Mouse (Mus musculus) hindbrain, embryonic 14.5 days (tissue): ENCODE results near the gene Adgrf5. TPM values are rescaled to one million over a fixed set of nuclear protein-coding genes. Genes with fewer than 3 reads are reported as not detected.
"Not testable (repeated sequence)": the region's sequence is repeated elsewhere in the genome, so short reads cannot be mapped to it uniquely, and the experiment has no call there.

Source experiments
- ATAC-seq: fragments of 200-750 bp; cut with Nextera tagmentation; 2 replicates; pipeline ENCODE4 v1.8.0; 2017; ENCODE audit warnings: moderate number of reproducible peaks, mild to moderate bottlenecking, moderate TSS enrichment, moderate library complexity; ENCODE audit not compliant: low FRiP score
- DNase-seq: peaks from one replicate; pipeline ENCODE4 v3.0.0-alpha.2; 2015; ENCODE audit warnings: low spot score
- H3K27ac ChIP-seq: fragments of 300-500 bp; sonication (generic); 2 replicates; pipeline ENCODE4 v1.5.1; 2014; ENCODE audit warnings: mild to moderate bottlenecking, moderate library complexity
- H3K27me3 ChIP-seq: fragments of 300-500 bp; sonication (generic); 2 replicates; pipeline ENCODE4 v1.6.1; 2014; ENCODE audit warnings: mild to moderate bottlenecking, low read length, mixed read lengths; ENCODE audit not compliant: control insufficient read depth, insufficient read depth
- H3K36me3 ChIP-seq: fragments of 300-500 bp; sonication (generic); replicated peaks from 2 replicates; pipeline ENCODE4 v1.6.1; 2014; ENCODE audit not compliant: control insufficient read depth, insufficient read depth
- H3K4me1 ChIP-seq: fragments of 300-500 bp; sonication (generic); replicated peaks from 2 replicates; pipeline ENCODE4 v1.6.1; 2014; ENCODE audit warnings: antibody characterized with exemption, low read length, mixed read lengths; ENCODE audit not compliant: control insufficient read depth, insufficient read depth
- H3K4me2 ChIP-seq: fragments of 300-500 bp; sonication (generic); replicated peaks from 2 replicates; pipeline ENCODE4 v1.6.1; 2014; ENCODE audit warnings: mild to moderate bottlenecking, moderate library complexity
- H3K4me3 ChIP-seq: fragments of 300-500 bp; sonication (generic); replicated peaks from 2 replicates; pipeline ENCODE4 v1.5.1; 2014; ENCODE audit warnings: mild to moderate bottlenecking, low read length
- H3K9ac ChIP-seq: fragments of 300-500 bp; sonication (generic); 2 replicates; pipeline ENCODE4 v1.6.1; 2014
- H3K9me3 ChIP-seq: fragments of 300-500 bp; sonication (generic); 2 replicates; pipeline ENCODE4 v1.6.1; 2016; ENCODE audit warnings: low read length; ENCODE audit not compliant: control insufficient read depth
- WGBS: fragments of 180-500 bp; shearing (Covaris S2); extraction: QIAGEN DNeasy Blood & Tissue Kit; methylation state at CpG from one replicate; pipeline ENCODE4 v1.1.7; 2014; 5-methylcytosine and 5-hydroxymethylcytosine counted together
- polyA plus RNA-seq: library from polyadenylated mRNA; unstranded; fragments of >200 nt; fragmentation: Nextera tagmentation; extraction: Ambion mirVana; gene quantifications from 2 replicates; pipeline ENCODE4 v1.2.1, GENCODE M21; 2014

The Adgrf5 gene
- polyA plus RNA-seq, 1 experiment from 2014 or later, result 9.6 TPM

DNA sequence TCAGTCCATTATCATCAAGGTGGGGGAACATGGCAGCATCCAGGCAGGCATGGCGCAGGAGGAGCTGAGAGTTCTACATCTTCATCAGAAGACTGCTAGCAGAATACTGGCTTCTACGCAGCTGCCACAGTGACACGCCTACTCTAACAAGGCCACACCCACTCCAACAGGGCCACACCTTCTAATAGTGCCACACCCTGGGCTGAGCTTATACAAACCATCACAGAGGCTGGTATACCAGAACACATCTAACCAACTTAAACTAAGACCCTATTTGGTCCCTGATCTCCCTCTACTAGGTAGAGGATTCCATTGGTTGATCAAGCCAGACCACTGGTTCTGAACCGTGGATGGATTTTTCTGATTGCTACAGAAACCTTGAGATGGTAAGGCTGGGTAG, 112.3 kb downstream of the Adgrf5 start:
- no peaks in the 10 kb centered on the region for H3K4me1 ChIP-seq
- H3K9me3 ChIP-seq, result no peaks in the 10 kb centered on the region
- no peak overlapping the region for H3K4me2 ChIP-seq
- no peak for DNase-seq
- no peak for ATAC-seq
- no peaks in the 10 kb centered on the region for H3K36me3 ChIP-seq
- H3K27ac ChIP-seq, result no peak overlapping the region
- WGBS, result 84% methylated on average over 4 of the region's 4 CpGs
- no peaks in the 10 kb centered on the region for H3K27me3 ChIP-seq
- H3K9ac ChIP-seq, result no peak overlapping the region
- H3K4me3 ChIP-seq, result no peak overlapping the region

DNA sequence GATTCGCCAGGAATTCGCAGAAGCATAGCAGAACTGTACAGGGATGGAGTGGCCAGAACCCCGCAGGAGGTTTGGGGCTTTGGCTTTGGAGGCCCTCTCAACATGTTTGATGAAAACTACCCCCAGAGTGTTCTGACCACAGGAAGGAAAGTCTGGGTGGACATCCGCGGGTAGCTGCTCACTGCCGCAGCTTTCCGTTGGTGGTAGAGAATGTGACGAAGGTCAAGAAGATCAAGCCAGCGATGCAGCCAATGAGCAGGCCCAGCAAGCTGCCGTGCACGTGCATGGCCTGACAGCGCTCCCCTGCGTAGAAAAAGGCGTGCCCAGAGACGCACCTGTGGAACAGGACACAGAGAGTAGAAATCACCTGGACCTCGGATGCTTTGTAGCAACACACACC, 114.5 kb downstream of the Adgrf5 start:
- H3K36me3 ChIP-seq, result no peaks in the 10 kb centered on the region
- ATAC-seq (no peak), DNase-seq (no peak)
- H3K27me3 ChIP-seq, result no peaks in the 10 kb centered on the region
- H3K4me2 ChIP-seq, result no peak overlapping the region
- 93% methylated on average over 16 of the region's 16 CpGs for WGBS
- no peaks in the 10 kb centered on the region for H3K9me3 ChIP-seq
- H3K27ac ChIP-seq, result no peak overlapping the region
- H3K9ac ChIP-seq, result no peak overlapping the region
- no peak overlapping the region for H3K4me3 ChIP-seq
- no peaks in the 10 kb centered on the region for H3K4me1 ChIP-seq

DNA sequence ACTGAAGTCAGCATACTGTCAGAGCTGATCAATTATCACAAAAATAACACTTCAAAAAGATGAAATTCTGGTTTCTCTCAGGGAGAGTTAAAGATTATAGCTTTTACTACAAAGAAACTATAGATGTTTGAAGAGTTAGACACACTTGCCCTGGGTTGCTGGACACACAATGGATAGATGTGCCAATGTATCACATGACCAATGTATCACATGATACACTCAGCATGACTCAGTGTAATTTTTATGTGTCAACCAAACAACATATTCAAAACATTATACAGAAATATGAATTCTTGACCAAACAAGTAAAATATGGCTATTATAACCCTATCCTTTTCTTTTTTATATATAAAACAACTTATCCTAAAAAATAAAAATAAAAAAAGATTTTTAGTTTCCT, 117.4 kb downstream of the Adgrf5 start:
- H3K4me1 ChIP-seq, result no peaks in the 10 kb centered on the region
- no peak overlapping the region for H3K4me2 ChIP-seq
- H3K9ac ChIP-seq, result no peak overlapping the region
- H3K4me3 ChIP-seq, result no peak overlapping the region
- H3K9me3 ChIP-seq, result no peaks in the 10 kb centered on the region
- no peaks in the 10 kb centered on the region for H3K36me3 ChIP-seq
- no peak for ATAC-seq
- H3K27ac ChIP-seq, result no peak overlapping the region
- no peaks in the 10 kb centered on the region for H3K27me3 ChIP-seq
- no peak for DNase-seq

DNA sequence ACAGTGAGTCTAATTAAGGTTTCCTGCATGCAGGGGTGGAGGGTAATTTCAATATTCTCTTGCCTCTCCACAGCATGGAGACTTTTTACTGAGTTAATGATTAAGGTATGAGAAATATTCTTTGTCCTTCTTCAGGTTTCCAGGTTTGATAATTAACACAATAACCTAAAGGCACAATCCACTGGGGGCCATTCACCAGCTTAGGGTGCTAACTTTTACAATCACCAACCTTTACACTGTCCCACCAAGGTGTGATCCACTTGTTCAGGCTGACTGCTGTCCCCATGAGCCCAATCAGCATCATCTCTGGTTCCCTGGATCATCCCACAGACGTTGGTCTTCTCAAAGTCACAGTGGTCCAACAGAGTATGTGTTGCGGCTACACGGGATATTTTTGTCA, 125.7 kb downstream of the Adgrf5 start:
- Histone ChIP-seq H3K27ac (no peak overlapping the region), H3K4me1 (no peaks in the 10 kb centered on the region), H3K9ac (no peak overlapping the region), H3K4me3 (no peak overlapping the region), H3K9me3 (no peaks in the 10 kb centered on the region), H3K27me3 (no peaks in the 10 kb centered on the region), H3K4me2 (no peak overlapping the region), H3K36me3 (no peaks in the 10 kb centered on the region)
- ATAC-seq (no peak), DNase-seq (no peak)
- WGBS, result 86% methylated on average over 3 of the region's 3 CpGs

DNA sequence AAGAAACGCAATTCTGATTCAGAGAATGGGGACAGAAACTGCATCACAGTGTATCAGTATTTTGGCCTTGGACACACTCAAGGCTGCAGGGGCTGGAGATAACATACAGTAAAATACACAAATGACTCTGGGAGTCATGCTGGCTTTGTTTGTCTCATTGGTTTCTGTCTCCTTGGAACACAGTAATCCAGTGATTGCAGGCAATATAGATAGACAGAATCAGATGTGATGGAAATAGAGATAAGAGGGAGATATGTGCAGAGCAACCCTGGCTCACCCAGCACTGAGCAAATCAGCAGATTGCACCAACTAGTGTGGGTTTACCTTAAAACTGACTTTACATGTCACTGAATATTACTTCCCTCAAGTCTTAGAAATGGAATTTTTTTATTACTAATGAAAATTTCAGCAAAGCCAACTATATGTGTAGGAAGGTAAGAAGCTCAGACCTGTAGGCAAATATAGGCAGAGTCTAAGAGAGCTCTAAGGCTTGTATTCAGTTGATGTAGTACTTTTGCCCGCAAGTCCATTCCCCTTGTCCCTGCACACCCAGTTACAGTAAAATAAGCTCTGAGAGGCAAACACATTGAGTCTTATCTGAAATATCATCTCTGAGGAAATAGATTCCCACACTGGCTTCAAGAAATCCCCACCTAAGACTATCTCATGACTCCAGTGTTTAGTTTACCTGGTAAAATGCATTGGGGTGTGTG, 128.3 kb downstream of the Adgrf5 start:
- H3K27me3 ChIP-seq, result no peaks in the 10 kb centered on the region
- ATAC-seq (no peak), DNase-seq (no peak)
- H3K27ac ChIP-seq, result no peak overlapping the region
- 93% methylated on average over 2 of the region's 2 CpGs for WGBS
- no peaks in the 10 kb centered on the region for H3K9me3 ChIP-seq
- H3K36me3 ChIP-seq, result no peaks in the 10 kb centered on the region
- no peaks in the 10 kb centered on the region for H3K4me1 ChIP-seq
- no peak overlapping the region for H3K4me3 ChIP-seq
- H3K9ac ChIP-seq, result no peak overlapping the region
- no peak overlapping the region for H3K4me2 ChIP-seq

DNA sequence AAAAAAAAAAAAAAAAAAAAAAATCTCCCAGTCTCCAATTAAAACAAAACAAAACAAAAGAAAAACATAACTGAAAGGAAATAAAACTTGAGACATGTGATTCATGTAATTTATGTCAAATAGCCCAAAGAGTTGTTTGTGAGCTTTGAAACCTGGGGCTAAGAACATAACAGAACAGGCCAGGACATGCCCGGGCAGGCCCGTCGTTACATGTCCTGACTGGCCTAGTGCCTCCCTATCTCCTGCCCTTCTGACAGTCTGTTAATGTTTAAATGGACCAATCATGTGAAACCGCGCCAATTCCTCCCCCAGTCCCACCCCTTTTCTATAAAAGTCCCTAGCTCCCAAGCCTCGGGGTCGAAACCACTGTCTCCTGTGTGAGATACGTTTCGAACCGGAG, 130.1 kb downstream of the Adgrf5 start:
- not testable (repeated sequence) for ATAC-seq, H3K4me1 ChIP-seq, H3K4me3 ChIP-seq, H3K27me3 ChIP-seq, H3K9ac ChIP-seq, H3K27ac ChIP-seq, H3K36me3 ChIP-seq, H3K9me3 ChIP-seq, H3K4me2 ChIP-seq, DNase-seq
- WGBS, result 93% methylated on average over 6 of the region's 10 CpGs

DNA sequence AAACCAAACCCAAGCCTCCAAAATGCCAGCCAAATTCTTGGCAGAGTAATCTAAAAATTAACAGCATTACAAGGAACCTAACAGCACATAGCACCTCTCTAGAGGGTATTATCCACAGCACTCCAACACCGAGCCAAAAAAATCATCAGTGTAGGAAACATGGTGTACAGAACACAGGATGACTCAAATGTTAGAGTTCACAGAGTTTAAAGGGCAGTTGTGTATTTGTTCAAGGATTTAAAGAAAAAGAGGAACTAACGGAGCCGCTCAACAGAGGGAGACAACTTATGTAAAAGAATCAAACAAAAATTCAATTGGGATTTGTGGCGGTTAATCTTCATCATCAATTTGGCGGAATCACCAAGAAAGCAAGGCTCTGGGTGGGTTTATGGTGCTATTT, 135.3 kb downstream of the Adgrf5 start:
- ATAC-seq (no peak), DNase-seq (no peak)
- WGBS, result 90% methylated on average over 5 of the region's 5 CpGs
- no peaks in the 10 kb centered on the region for H3K4me1 ChIP-seq
- no peaks in the 10 kb centered on the region for H3K36me3 ChIP-seq
- no peak overlapping the region for H3K9ac ChIP-seq
- H3K27ac ChIP-seq, result no peak overlapping the region
- H3K4me3 ChIP-seq, result no peak overlapping the region
- no peaks in the 10 kb centered on the region for H3K27me3 ChIP-seq
- no peak overlapping the region for H3K4me2 ChIP-seq
- H3K9me3 ChIP-seq, result no peaks in the 10 kb centered on the region

DNA sequence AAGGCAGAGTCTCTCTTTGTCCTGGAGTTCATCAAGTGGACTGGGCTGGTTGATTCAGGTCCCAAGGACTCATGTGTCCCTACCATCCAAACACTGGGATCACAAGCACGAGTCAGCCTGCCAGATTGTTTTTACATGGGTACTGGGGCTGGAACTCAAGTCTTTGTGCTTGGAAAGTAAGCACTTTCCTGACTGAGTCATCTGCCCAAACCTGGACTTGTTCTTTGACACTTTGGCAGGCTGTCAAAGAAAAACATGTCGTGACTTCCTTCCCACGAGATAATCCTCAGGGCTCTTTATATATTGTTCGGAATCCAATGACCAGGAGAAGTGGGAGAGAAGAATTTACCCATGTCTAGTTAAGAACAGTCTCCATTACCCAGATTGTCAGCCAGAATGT, 137.3 kb downstream of the Adgrf5 start:
- 86% methylated on average over 4 of the region's 4 CpGs for WGBS
- H3K9me3 ChIP-seq, result no peaks in the 10 kb centered on the region
- DNase-seq (no peak), ATAC-seq (no peak)
- no peaks in the 10 kb centered on the region for H3K27me3 ChIP-seq
- no peak overlapping the region for H3K4me3 ChIP-seq
- no peak overlapping the region for H3K9ac ChIP-seq
- H3K4me1 ChIP-seq, result no peaks in the 10 kb centered on the region
- H3K36me3 ChIP-seq, result no peaks in the 10 kb centered on the region
- H3K4me2 ChIP-seq, result no peak overlapping the region
- no peak overlapping the region for H3K27ac ChIP-seq

DNA sequence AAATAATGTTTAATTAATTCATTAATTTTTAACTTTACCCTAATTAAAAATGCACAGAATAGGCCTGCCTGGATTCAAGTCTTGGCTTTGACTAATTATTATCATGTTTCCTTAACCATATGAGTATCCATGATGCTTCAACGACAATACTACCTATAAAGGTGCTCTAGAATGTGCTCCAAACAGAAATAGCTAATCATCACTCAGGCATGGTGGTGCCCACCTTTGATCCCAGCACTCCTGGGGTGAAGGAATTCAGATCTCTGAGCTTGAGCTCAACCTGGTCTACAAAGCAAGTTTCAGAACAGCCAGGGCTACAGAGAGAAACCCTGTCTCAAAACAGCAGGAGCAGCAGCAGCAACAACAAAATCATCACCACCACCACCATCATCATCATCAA, 140.3 kb downstream of the Adgrf5 start:
- Histone ChIP-seq H3K4me3 (no peak overlapping the region), H3K9me3 (no peaks in the 10 kb centered on the region), H3K36me3 (no peaks in the 10 kb centered on the region), H3K4me2 (no peak overlapping the region), H3K27me3 (no peaks in the 10 kb centered on the region), H3K9ac (no peak overlapping the region), H3K4me1 (no peaks in the 10 kb centered on the region), H3K27ac (no peak overlapping the region)
- no peak for DNase-seq
- WGBS, result 90% methylated on average over 1 of the region's 1 CpGs
- no peak for ATAC-seq

DNA sequence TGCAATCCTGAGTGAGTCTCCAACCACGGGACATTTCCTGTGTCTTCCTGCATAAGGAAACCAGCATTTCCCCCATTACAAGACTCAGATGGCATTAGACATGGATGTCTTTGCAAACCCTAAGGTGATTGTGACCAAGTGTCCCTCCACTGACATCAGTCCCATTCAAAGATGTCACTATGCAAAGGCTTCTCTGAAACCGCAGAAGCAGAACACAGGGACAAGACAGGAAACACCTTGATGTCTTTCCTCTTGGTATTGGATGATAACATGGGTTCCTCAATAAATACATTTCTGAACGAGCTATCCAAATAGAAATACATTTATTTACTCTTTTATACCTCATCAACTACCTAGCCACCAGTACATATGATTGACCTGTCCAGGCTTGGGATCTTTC, 141.0 kb downstream of the Adgrf5 start:
- no peak for ATAC-seq
- Histone ChIP-seq H3K9me3 (no peaks in the 10 kb centered on the region), H3K9ac (no peak overlapping the region), H3K4me3 (no peak overlapping the region), H3K36me3 (no peaks in the 10 kb centered on the region), H3K4me2 (no peak overlapping the region), H3K27me3 (no peaks in the 10 kb centered on the region), H3K4me1 (no peaks in the 10 kb centered on the region), H3K27ac (no peak overlapping the region)
- 80% methylated on average over 3 of the region's 3 CpGs for WGBS
- no peak for DNase-seq
